Mouse (Mus musculus) adrenal gland, adult 8-10 months (tissue): Measurements from ENCODE around the gene 4930579F01Rik. TPM values are rescaled to one million over a fixed set of nuclear protein-coding genes. Genes with fewer than 3 reads are reported as not detected.
A peak's percentile ranks its signal among the peaks of the same experiment; 100 is the strongest.

Experiments used
- DNase-seq: peaks from one replicate; pipeline ENCODE4 v3.0.0; 2022
- total RNA-seq, 4 experiments: library from RNA; stranded (reverse); gene quantifications; 2 replicates each; pipeline ENCODE4 v1.2.4; 2022

The 4930579F01Rik gene
- total RNA-seq = not detected

DNA sequence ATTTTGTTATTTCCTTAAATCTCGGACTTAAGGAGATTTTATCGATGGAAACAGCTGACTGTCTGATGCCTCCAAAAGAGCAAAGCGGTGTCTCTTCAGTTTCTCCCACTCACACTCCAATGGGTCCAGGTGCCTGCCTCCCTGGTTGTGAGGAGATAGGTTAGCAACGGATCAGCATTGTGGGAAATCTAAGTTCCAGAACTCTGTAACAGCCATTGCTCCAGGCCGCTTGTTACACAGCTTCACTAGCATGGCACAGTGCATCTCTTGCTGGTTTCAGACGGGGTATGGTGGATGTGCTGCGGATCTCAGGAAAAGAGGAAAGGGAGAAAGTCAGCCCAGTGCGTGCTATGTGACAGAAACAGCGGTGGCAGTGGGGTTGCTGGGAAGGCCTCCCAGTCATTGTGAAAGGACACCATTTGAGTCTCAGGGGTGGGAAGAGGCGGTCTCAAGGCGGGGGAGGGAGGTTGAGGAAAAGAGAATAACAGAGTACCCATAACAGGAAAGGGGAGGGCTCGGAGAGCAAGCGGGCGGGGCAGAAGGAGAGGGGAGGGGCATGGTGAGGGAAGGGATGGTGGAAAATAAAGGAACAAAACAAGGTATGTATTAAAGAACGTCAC lies at the start of gene 4930579F01Rik:
Gene 4930579F01Rik (minus strand): TSS at position 143 of the 620 bp plus-strand sequence.
- no peak for DNase-seq

DNA sequence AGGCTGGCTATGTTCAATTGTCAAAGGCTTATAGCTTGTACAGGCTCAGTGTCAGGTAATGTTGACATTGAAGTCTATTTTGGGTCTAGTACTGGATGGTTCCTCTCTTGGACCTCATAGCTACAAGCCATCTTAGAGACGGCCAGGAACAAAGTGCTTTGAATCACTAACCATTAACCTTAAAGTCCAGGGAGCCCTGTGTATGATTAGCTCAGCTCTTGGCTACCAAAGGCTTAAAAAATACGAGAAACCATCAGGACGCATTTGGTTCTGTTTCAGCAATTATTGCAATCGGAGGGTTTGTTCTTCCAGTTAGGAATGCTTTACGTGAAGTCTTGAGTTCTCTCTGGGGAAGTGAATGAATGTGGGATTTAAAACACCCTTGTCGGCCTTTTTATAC lies 49.3 kb upstream of the 4930579F01Rik start:
- no peak for DNase-seq

DNA sequence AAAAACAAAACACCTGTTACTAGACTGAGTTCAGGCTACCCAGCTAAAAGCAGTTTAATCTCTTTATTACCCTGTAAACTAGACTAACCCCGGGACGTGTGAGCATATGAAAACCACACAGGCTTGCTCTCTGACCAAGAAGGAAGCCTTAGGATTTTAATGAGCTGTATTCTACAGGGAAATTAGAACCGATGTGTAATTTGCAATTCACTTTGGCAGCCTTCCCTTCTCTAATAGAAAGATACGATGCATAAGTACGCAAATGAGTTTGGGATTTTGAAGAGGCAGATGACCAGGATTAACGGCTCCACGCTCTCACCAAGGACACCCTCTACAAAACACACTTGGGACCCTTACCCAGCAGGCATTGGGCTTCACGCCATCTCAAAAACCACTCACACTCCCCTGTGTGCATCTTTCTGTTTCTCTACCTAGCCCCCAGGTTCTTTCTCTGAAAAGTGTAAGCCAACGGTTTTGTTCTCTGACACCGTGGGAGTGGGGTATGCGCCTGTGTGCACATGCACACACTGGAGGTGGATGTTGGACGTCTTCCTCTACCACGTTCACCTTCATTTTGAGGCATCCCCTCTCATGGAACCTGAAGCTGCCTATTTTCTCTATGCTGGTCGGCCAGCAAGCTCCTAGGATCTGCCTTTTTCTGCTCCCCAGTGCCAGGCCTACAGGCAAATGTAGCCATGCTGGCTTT lies 48.5 kb upstream of the 4930579F01Rik start:
- no peak for DNase-seq

GRCm38 (mm10) chr3:138241371-138241770 lies 47.7 kb upstream of the 4930579F01Rik start:
- no peak for DNase-seq

DNA sequence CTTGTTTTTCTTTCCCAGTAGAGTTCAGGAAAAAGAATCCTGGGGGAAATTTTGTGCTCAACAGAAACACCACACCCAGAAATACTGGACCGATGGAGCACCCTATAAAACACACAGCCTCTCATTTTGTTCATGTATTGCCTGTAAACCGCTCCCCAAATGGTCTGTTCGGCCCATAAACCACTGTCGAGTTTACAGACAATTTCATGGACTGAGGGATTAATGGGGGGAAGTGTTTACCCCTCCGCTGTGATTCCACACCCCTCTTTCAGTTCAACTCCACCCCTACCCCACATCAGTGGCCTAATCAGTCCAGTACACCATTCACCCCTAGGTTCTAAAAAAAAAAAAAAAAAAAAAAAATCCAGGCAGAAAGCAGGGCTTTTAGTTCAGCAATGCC lies 47.3 kb upstream of the 4930579F01Rik start:
- no peak for DNase-seq

DNA sequence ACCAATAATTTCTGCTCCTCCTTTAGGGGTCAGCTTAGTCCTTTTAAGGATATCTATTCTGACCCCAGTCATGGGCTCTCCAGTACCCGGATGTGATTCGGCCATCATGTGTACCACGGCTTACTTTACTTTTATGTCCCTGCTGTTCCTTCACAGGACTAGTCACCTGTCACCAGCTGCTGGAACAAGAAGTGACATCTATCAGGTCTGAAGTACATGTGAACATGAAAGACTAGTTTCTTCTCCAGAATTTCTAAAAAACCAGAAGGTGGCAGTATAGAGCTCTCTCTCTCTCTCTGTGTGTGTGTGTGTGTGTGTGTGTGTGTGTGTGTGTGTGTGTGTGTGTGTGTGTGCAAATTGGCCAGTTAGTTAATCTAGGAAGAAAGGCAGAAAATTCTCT lies 46.8 kb upstream of the 4930579F01Rik start:
- no peak for DNase-seq

- DNase-seq = no peak
These were observed 45.8 kb upstream of the 4930579F01Rik start for GRCm38 (mm10) chr3:138239461-138239860.

GRCm38 (mm10) chr3:138238046-138238445 lies 44.4 kb upstream of the 4930579F01Rik start:
- no peak for DNase-seq

- no peak for DNase-seq
These were observed 43.0 kb upstream of the 4930579F01Rik start for GRCm38 (mm10) chr3:138236546-138237163.

DNA sequence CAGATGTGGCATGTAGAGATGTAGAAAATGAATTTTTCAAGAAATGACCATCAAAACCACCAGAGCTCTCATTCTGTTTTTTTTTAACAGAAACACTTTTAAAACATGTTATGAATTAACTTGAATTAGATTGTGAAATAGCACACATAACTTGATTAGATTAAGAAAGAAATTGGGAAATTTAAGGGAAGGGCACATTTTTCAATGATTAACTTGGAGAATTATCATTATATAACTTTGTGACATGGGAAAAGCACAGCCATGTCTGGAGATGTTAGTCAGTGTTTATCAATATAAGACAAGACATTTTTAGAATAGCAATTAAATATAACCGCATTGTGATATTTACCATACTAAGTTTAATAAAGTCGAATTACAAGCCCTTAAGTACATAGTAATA lies 37.9 kb upstream of the 4930579F01Rik start:
- DNase-seq = no peak

- peak; percentile 69 for DNase-seq
These were observed 36.6 kb upstream of the 4930579F01Rik start for GRCm38 (mm10) chr3:138230266-138230665.

DNA sequence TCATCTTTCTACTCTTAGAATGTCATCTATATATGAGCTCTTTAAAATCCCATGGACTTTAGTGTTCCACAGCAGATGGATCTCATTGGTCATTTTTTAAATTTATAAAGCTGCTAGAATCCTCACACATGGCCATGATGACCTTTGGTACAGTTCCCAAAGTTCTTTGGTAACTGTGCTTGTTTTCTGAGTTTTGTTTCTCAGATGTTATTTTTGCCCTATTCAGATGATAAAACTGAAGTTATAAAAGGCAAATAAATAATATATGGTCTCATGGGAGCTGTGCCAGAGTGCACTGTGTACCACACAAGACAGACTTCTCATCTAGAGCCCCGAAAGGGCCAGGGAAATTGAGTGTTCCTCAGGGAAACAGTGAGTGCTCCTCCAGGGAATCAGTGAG lies 35.8 kb upstream of the 4930579F01Rik start:
- DNase-seq = no peak

GRCm38 (mm10) chr3:138227782-138228181 lies 34.2 kb upstream of the 4930579F01Rik start:
- DNase-seq = no peak

DNA sequence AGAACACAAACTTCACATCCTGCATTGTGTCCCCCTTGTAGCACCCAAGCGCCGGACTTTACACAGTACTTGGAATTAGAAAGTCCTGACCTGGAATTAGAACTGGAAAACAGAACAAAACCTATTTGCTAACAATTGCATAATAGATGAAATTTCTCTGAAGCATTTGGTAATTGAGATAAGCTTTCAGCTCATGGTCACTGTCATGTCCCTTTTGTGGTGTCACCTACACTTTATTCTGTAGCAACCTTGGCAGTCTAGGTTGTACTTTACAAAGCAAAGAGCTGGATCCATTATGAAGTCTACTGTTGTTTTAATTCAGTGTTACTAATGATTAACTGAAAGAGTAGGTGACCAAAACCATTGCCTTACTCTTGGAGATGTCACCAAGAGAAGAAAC lies 33.5 kb upstream of the 4930579F01Rik start:
- DNase-seq = no peak

- no peak for DNase-seq
These were observed 32.9 kb upstream of the 4930579F01Rik start for GRCm38 (mm10) chr3:138226476-138226875.

DNA sequence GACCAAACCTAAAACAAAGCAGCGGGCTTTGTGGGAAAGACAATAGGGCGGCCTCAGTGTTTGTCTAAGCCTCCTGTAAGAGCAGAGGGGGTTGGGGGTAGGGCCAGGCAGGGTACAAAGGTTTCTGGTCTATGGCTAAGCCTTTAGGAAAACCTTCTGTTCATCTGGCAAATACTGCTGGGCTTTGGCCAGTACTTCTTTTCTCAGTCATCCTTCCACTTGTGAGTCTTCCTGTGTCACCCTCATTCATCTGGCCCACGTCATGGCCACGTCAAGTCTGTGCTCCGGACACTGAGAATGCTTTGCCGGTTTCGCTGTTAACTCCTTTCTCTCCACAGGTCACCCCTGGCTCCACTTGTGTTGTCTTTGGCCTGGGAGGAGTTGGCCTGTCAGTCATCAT lies 32.2 kb upstream of the 4930579F01Rik start:
- peak; percentile 57 for DNase-seq

DNA sequence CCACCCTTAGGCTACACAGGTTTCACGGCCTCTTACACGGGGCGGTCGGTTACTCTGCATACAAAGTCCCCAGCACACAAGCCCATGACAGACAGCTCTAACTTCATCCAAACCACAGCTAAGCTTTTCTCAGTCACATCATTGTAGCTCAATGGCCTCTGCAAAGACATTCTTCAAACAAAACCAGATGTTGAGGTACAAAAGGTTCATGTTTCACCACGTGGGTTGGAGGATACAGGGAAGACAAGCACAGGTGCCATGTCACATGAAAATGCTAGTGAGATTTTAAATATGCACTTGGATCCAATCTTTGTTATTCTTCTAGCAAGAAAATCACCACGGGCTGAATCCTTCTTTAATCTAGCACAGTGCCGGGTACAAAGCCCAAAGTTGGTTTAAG lies 31.7 kb upstream of the 4930579F01Rik start:
- no peak for DNase-seq

- no peak for DNase-seq
These were observed 30.8 kb upstream of the 4930579F01Rik start for GRCm38 (mm10) chr3:138224363-138224954.

DNA sequence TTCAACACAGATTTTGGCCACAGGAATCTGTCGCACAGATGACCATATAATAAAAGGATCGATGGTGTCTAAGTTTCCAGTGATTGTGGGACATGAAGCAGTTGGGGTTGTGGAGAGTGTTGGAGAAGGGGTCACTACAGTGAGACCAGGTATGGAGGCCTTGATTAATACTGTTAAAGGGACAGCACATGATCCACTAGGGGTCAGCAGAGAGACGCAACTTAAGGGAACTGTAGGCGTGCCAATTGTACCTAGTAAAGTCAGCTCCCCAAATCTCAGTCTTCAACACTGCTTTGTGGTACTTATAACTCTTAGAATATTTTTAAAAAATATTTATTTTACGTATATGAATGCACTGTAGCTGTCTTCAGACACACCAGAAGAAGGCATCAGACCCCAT lies 29.3 kb upstream of the 4930579F01Rik start:
- DNase-seq = no peak

- DNase-seq = no peak
These were observed 28.9 kb upstream of the 4930579F01Rik start for GRCm38 (mm10) chr3:138222511-138222910.

DNA sequence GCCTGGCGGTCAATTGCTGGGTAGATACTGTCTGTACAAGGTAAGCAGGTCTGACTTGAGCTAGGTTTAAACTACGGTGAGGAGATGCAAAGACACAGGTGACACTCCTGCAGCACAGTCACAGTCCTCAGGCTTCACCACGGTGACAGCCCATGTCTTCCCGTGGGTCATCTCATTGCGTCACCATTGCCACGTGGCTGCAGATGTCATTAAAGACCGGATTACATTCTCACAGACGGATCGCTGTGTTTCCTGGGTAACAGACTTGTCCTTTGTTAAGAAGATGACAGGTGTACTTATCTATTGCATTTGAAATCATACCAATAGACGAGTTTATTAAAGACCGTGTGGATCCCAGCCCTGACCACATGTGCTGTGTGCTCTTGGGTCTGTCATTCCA lies 27.5 kb upstream of the 4930579F01Rik start:
- DNase-seq = no peak

DNA sequence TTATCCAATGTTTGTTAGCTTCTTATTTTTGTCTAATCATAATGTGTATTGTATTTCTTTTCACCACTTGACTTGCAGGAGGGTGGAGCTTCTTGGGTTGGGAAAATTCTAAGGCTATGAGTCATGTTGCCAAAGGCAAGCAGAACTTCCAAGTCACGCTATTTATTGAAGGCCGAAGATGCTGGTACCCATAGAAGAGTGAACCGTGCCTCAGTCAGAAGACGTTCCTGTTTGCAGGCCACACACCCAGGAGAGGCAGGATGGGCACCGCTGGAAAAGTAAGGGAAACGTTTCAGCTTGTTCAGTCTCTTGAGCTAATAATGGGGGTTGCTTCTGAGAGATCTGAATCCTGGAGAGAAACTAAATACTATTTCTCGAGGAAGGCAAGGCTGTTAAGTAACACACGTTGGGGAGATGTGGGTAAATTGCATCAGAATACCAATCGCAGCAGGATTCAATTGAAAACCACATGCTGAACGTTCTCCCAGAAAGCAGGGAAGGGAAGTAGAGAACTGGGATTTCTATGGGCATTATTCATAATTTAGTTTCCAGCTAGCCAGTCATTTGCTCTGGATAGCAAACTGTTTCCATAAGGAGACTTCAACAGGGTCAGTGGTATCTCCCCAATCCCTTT lies 24.1 kb upstream of the 4930579F01Rik start, which contains the start of gene Adh7:
Gene Adh7 (plus strand): TSS at position 130 of the 634 bp plus-strand sequence.
- DNase-seq = no peak

GRCm38 (mm10) chr3:138216091-138216490 lies 22.5 kb upstream of the 4930579F01Rik start:
- no peak for DNase-seq
